Mouse (Mus musculus) mesoderm, embryonic 11.5 days (tissue): ENCODE measurements around the gene Ptgfrn.

Experiments used
- DNase-seq: peaks from one replicate; pipeline ENCODE4 v3.0.0-alpha.2; 2012; ENCODE audit warnings: low read depth, low spot score

Gene Ptgfrn

DNA sequence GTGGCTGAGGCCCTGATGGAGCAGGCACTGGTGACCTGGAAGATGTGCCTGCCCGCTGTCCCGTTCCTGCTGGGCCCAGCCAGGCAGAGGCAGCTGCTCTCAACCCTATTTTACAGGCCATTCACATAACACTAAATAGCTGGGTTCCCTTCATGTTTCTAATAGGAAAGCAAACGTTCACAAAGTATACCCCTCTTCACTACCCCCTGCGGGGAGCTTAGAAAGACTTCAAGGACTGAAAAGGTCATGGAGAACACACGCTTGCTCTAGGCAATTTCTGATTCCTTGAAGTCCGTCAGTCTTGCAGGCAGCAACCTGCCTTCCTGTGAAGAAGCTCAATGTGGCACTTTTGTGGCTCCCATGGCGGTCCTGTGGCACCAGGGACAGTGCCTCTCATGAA lies 68.1 kb downstream of the Ptgfrn start:
- DNase-seq: peak; percentile 5

DNA sequence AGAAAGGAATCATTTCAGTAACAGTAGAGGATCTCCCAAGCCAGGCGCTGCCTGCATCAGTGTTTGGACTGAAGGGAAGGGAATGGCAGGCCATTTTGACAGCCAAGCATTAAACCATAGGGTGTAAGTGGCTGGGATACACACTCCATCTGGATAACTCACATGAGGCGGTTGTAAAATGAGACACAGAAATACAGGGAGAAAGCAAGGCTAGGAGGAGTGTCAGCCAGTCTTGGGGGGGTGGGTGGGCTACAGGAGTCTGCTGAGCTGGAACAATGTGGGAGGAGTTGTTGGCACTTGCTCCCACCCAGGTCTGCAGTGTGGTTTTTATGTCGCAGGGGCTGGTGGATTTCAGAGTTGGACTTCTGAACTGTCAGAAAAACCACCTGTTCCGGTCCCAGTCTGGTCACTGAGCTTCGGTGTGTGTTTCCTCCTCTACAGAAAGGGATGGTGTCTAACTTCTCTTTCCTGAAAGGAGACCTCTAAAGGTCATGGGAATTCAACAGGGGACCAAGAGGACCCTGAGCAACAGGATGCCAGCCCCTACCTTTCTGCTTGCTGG lies 72.0 kb downstream of the Ptgfrn start:
- DNase-seq: no peak

DNA sequence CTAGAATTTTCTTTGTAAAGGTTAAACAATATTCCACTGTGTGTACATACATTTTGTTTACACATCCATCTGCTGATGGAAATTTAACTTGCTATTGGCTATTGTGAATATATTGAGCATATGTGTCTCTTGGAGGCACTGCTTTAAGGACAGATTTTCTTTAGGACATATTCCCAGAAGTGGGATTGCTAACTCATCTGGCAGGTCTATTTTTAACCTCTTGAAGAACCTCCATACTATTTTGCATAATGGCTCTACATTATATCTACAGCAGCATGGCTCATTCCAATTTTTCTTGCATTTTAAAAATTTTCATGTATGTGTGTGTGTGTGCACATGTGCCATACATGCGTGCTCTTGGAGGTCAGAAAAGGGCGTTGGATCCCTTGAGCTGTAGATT lies 74.1 kb downstream of the Ptgfrn start:
- DNase-seq: no peak

DNA sequence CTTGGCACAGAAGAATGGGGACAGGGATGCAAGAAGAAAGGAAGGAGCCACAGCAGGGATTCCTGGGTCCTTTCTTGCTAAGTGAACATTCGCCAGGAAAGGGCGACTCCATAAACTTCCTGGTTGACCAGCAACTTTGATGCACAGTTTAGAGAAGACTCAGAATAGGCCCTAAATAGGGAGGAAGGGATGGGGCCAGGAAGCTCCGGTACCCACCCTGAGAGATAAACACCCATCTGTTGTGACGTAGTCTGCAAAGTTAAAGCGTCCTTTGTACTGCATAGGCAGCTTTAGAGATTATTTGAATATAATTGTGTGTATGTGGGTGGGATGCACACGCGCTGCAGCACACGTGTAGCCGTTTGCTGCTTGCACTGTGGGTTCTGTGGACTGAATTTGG lies 75.6 kb downstream of the Ptgfrn start:
- DNase-seq: no peak

DNA sequence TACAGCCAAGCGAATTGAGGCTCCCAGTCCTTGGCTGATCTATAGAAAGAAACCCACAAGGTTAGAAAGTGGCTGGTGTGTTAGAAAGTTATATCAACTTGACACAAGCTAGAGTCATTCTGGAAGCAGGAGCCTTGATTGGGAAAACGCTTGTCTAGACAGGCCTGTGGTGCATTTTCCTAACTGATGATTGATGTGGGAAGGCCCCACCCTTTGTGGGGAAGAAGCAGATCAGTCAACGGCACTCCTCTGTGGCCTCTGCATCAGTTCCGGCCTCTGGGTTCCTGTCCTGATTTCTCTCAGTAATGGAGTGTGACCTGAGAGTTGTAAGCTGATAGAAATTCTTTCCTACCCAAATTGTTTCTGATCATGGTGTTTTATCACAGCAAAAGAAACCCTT lies 76.4 kb downstream of the Ptgfrn start:
- no peak for DNase-seq

DNA sequence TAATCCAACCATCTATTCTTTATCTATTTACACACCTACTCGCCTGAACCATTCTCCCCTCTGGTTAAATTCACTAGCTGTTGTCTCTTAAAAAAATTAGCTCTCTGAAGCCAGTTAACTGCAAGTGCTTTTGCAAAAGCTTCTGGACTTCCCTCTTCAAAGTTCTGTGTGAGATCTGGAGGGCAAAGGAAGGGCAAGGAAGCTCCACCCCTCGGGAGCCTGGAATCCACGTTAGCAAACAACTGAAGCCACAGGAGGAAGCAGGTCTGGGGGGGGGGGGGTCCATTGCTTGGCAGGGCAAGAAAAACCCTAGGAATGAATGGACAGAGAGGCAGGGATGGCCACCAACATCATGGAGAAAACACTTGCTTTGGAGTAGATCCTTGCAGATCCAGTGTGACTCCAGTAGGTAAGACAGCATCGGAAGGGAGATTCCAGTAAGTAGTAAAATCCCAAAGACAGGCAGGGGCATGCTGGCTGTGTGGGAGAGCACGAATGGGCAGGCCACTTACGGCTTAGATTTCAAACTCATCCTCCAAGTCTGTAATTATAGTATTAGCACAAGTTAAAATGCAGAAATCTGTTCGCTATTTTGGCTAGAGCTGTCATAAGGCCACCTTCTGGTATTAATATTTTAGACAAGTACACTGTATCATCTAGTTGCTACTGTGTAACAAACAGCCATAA lies 78.5 kb downstream of the Ptgfrn start:
- no peak for DNase-seq

DNA sequence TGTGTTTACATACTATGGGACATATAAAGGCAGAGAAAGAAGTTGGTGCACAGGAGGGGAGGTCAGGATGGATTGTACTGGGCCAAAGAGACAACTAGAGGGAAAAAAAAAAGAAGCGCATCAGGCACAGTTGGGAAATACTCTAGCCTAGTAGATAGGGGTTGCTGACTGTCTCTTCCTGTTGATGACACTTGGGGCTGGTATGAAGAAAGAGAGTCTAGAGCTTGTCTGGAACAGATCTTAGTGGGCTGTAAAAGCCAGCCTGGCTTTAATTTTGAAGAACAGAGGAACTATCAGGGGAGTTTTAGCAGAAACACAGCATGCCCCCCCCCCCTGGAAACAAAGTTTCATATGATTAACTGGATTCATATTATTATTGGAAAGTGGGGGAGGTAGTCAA lies 79.4 kb downstream of the Ptgfrn start:
- no peak for DNase-seq

DNA sequence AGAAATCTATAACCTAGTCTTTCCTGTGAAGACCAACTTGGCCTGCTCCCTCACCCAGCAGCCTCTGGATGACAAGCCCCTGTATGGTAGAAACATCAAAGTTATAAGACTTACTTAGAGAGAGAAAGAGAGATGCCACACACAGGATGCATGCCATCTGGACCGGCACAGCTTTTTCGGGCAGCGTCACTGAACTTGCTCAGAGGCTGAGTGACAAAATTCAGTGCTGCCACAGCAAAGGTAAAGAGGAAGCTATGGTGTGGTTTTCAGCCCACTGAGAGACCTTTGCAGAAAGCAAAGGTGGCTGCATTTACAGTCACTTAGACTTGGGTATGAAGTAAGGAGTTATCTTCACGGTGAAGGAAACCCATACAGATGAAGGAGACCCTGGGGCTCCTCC lies 80.7 kb downstream of the Ptgfrn start, which contains the start of gene Cd101:
Cd101 (minus strand) TSS at position 218 of the 400 bp plus-strand sequence.
- no peak for DNase-seq

DNA sequence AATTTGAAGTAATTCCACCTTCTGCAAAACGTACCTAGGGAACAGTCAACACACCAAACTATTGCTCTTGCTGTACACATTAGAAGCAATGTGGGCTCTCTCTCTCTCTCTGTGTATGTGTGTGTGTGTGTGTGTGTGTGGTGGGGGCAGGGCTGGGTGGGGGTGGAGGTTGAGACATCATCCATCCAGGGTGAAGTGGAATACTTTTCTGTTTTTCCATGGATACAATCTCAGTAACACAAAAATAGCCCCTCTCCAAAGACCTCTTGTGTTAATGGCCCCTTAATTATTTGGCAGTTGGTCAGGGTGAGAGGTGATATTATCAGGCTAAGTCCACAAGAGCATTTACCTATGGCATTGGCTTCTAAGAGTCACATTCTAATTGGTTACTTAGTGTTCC lies 83.3 kb downstream of the Ptgfrn start:
- no peak for DNase-seq

DNA sequence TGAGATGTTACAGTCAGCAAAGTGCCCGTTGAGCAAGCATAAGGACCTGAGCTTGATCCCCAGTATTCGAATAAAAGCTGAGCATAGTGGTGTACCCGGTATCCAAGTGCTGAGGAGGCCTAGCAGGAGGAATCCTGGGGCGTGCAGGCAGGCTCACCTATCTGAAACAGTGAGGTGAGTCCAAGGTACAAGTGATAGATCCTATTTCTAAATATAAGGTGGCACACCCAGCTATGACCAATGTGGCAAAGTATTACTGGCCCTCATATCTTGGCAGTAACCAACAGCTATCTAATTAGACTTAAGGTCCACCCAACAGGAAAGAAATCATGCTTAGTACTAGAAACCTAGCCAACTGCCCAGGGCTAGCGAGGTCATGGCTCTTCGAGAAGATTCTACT lies 87.1 kb downstream of the Ptgfrn start:
- DNase-seq: no peak

DNA sequence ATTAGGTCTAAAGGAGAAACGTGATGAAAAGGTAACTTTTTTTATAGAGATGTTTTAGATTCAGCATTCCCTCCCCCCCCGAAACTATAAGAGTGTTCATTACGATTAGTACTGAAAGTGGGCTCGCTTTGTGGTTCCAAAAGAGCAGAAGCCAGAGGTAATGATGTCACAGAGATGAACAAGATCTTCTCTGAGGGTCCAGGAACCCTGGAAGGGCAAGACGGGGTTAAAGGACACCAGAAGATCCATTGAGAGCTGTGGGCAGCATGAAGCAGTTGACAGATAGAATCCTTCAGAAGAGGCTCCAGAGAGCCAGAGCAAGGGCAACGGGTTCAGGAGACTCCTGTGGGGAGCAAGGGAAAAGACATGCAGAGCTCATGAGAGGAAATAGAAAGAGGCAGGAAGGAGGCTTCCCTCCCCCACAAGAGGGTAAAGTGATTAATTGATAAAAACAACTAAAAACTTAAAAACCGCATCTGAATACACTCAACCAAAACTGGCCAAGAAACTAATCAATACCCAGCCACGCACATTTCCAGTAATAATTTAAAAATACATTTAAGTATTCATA lies 88.5 kb downstream of the Ptgfrn start:
- DNase-seq: no peak

DNA sequence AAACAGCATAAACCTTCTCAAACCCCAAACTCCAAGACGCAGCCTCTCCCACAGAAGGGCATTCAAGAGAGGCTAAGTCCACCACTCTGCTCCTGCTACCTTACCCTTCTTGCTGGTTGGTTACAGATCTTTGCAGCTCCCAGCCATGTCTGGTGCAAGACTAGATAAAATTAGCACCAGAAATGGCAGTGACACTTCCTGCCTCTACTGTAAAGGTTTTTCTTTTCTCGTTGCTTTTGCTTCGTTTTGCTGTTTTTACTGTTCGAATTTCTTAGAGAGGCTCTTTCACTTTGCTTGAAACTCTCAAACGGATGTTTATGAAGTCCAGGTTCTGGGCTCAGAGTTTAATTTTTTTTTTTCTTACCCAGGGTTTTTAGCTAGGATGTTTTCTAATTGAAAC lies 89.0 kb downstream of the Ptgfrn start:
- DNase-seq: no peak

DNA sequence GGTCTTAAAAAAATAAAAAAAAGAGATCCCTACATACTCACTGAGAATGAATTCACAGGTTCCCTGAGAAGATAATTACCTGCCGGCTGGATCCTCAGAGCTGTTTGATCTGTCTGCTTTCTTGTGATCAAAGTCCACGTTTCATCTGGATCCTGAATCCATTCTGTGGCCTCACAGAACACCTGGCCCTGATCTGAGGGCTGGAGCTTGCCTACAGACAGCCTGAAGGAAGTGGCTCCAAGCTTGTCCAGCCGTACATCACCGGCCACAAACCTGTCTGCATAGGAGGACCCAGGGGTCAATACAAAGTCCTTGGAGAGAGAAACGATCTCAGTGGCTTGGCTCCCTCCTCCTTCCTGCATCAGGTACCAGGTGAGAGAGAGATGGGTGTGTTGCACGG lies 91.6 kb downstream of the Ptgfrn start:
- DNase-seq: no peak

DNA sequence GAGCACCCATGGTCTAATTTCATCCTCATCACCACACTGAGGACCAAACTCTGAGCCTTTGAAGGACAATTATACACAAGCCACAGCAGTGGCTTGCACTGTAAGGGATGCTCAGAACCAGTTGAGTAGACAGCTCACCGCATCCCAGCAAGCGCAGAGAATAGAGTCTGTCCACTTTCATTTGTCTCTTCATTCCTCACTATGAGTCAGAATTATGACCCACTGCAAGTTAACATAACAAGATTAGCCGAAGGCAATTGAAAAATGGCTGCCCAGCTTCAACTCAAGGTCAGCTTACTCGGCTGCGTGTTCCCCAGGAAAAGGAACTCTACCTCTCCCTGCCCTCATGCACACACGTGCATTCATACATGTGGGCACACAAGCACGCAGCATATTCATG lies 94.0 kb downstream of the Ptgfrn start:
- no peak for DNase-seq

DNA sequence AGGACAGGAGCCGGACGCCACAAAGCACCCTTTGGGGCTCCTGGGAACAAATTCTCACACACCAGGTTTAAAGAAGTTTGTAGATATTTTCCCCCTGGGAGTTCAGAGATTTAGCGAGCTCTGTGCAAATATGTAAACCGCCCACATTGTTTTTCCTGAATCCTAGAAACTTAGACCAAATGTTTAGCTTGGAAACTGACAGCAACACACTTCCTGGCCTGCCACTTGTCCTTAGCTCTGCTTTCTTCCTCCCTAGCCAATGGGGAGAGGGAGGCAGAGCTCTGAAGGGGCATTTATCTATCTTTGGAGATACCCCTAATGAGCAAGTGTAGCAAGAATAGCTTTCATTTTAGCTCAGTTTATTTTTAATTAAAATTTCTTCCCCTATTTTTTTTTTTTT lies 94.8 kb downstream of the Ptgfrn start:
- DNase-seq: no peak

DNA sequence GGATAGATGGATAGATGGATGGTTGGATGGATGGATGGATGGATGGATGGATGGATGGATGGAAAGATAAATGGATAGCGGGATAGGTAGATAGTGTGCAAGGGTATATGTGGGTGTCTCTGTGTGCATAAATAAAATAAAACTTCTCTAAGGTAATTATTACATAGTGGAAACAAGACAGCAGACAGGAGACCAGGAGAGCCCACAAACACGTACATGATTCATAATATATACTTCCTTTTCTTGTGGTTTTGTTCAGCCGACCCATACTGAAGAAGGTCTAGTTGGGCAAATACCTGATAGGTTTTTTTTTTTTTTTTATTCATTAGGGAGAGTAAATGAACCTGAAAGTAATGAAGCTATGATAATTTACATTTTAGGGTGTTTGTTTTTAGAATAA lies 96.5 kb downstream of the Ptgfrn start:
- DNase-seq: no peak

DNA sequence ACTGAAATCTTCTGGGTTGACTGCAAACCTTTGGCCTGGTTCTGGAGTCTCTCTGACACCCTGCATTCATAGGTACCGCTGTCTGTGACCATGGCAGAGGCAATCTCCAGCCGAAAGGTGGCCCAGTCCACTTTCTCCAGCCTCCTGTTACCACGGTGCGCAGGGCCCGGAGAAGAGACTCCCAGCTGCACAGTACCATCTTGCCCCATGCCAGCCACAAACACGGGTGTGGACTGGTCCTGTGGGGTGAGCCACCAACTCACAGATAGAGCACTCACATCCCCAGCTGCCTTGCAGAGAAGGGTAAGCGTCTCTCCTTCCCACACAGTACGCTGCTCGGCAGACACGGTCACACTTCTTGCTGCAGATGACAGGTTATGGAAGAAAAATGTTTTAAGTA lies 97.1 kb downstream of the Ptgfrn start:
- DNase-seq: no peak

DNA sequence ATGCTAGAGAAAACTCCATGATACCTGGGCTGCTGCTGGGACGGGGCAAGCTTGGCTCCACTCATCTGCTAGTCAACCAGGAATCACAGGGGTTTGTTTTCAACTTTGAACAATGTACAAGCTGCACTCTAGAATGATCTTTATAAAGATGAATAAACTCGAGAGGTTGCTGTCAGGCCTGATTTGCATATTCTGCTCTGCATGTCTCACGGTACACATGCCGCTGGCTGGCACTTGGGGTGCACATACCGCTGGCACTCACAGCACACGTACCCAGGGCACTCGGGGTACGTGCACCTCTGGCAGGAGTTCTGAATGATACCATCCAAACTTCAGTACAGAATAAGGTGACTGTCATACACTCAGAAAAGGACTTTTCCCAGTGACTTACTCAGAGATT lies 97.5 kb downstream of the Ptgfrn start:
- no peak for DNase-seq

DNA sequence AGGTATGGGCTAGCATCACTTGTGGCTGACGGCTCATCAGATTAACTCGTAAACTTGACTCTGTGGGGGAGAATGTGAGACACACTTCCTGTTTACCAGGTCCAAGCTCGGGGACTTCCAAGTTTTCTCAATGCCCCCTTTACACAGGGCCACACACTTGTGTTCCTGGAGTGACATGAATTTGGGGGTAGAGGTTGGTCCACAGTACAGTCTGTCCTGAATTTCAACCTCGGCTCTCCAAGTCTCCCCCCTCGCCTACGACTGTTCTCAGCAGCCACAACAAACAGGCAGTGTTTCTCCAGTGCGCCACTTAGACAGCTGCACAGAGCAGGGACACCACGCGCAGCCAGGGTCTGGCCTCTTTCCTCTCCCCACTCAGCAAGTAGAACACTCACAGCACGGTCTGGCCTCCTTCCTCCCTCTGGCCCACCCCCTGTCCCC lies 97.9 kb downstream of the Ptgfrn start:
- no peak for DNase-seq

DNA sequence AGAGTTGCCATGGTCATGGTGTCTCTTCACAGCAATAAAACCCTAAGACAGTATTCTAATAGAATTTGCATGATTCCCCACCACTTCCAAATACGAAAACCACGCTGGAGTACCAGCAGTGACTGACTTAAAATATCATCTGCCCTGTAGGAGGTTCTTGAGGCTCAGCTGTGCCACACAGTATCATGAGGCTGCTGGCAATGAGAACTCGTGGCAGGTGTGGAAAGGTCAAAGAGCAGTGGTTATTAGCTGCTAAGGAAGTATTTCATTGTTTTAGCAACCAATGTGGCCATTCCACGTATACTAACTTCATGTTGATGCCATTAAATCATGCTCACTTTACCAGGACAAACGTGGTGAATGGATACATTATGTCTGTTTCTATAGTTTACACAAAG lies 98.9 kb downstream of the Ptgfrn start:
- peak; percentile 24 for DNase-seq

DNA sequence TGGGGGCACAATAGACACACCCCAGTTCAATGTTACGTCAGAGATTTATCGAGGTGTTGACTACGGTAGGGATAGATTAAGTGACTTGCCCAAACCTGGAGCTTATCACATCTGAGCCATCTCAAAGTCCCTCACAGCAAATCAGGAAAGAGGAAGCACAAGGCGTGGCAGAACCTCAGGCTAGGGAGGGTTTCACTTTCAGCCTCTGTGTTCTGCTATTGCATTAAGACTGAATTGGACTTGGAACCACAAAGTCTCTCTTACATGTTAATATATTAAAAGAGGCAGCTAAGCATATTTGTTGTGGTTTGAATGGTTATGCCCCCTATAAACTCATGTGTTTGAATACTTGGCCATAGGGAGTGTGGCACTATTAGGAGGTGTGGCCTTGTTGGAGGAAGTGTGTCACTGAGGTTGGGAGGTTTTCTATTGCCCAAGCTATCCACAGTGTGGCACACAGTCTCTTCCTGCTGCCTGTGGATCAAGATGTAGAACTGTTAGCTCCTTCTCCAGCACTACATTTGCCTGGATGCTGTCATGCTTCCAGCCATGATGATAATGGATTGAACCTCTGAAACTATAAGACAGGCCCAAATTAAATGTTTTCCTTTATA lies 99.4 kb downstream of the Ptgfrn start:
- DNase-seq: no peak

DNA sequence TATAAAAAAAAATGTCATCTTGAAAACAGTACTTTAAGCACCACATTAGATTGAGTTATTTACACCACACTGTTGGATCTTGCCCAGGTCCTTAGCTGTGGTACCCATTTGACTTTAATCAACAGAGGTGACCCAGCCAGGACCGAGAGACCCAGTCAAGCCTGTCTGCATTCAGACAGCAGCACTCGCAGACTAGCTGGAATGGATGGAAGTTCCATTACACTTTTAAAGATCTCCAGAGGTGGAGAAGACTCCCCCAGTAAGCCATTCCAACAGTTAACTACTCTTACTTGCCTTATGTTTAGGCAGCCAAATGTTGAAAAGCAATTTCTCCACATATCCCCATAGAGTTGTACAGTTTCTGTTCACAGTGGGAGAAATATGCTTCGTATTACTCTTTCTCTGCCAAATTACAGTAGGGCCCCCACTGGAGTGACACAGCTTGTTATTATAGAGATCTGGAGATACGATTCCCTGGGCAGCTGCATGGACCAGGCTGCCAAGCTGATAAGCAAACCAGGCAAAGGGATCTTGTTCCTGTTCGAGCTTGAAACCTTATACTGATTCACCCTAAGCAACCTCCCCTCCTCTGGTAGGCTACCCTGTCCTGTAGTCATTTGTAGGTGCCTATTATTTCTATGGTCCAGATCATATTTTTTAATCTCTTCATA lies 102.8 kb downstream of the Ptgfrn start:
- no peak for DNase-seq
